Mouse (Mus musculus) c-Kit-positive CD71-negative TER-119-negative erythroid progenitor cells, embryonic 14.5 days (primary cell): ENCODE measurements around the gene Tmed9.

Experiments
- DNase-seq: peaks from one replicate; pipeline ENCODE4 v3.0.0-alpha.2; 2013; ENCODE audit warnings: low read depth

Tmed9 gene

DNA sequence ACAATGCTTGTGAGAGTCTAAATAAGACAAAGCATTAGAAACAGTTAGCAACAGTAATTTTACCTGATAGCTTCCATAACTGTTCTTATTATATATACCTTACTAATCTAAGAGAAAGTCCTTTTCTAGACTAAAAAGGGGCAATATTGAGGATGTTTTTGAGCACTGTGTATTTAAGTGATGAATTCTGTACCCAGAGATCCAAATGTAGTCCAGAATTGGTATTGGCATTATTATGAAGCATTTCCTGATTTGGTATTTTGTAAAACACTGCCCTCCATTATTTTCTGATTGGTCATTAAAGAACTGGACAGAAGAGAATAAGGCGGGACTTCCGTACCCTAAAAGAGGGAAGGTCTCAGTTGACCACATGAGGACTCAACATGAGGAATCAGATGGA, at the start of gene Tmed9:
Tmed9 (plus strand) TSS at position 301 of the 400 bp plus-strand sequence.
- no peak for DNase-seq

DNA sequence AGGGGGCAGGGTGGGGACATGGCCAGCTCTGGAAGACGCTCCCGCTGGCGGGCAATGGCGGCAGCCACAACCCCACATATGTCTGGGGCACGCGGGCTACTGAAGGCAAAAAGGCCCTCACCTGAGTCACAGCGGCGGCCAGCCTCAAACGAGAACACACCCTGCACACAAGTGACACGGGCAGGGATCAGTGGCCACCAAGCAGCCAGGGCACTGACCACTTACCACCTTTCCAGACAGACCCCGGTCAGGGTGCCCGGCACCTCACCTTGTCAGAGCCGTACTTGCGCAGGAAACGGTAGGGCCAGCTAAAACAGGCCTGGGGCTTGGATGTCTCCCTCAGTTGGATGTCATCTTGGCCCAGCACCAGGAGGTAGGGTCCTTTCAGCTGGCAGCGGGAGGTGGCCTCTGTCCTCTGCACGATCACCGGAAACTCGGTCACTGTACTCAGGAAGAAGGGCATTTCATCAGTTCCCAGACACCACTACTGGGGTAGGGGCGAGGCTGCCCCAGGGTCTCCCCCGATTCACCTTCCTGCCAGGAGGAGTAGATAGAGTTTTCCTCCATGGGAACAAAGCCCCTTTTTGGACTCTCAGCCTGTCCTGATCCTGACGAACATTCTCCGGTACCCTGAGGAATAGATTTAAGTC, 49.5 kb upstream of the Tmed9 start:
- no peak for DNase-seq

DNA sequence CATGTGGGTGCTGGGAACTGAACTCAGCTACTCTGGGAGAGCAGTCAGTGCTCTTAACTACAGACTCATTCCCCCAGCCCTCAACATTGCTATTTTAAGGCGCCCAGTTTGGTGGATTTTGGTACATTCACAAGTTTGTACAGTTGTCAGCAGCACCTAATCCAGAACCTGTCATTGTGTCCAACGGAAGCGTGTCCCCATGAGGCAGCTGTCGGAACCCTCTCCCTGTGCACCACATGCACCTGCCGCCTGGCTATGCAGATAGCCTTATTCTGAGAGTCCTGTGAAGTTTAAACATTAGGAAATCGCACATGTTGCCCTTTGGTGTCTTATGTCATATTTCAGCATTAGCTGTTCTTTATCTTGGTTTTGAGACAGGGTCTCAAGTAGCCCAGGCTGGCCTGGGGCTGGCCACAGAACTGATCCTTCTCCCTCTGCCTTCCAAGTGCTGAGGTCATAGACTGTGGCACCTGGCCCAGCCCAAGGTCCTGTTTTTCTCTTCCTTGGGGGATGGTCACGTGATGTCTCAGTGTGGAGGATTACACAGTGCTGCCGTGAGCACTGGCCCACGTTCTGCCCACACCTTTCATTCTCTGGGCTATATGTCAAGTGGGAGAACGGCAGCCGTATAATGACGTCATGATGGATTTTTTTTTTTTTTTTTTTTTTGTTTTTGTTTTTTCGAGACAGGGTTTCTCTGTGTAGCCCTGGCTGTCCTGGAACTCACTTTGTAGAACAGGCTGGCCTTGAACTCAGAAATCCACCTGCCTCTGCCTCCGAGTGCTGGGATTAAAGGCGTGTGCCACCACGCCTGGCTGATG, 47.6 kb upstream of the Tmed9 start:
- DNase-seq, result no peak

DNA sequence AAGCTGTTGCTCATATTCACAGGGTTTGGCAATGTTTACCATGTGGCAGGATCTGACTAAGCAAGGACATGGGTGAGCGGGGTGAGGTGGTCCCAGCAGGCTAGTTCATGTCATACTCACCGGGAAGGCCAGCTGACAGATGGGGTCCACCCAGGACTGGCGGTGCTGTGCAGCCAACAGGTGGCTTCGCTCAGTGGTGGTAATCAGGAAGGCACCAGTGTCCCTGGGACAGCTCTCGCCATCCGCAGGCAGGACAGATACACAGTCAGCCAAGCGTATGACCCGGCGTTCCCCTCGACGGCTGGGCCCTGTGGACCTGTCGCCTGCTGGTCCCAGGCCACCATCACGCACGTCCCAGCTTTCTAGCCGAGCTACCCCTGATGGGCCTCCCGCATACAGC, 46.3 kb upstream of the Tmed9 start:
- DNase-seq, result no peak

DNA sequence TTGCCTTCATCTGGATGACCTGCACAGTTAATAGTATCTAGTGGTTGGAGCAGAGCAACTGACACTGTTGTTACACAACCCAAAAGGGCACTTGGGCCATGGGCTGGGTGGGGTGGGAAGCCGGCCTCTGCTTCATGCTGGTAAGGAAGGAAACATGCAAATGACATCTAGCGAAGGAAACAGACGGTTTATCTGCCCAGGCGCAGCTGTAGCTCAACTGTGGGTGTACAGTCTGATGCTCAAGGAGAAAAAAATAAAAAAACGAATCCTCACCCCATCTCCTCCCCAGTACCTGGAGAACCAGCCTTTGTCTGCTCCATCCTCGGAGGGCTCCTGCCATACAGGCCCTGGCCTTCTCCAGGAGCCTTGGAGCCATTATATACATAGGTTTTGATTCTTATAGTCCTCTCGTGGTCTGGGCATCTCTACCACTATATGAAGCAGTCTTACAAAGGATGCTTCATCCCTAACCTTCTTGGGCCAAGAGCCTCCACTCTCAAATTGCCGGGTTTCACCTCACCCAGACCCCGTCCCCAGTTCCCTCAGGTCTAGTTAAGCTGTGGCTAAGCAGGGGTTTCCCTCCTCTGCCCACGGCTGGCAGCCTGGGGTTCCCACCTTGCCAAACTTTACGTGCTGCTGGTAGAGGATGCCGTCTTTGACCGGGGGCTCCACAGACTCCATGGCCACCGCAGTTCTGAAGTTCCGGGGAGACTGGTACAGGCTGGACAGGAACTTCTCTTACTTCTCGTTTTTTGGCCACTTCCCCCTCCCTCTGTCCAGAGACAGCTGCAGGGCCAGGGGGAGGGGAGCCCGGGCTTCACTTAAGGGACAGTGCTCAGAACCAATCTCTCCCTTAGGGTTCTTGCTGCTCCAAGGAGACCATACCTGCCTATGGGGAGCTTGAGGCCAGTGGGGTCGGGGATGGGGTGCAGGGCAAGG, 45.4 kb upstream of the Tmed9 start:
- DNase-seq, result no peak

DNA sequence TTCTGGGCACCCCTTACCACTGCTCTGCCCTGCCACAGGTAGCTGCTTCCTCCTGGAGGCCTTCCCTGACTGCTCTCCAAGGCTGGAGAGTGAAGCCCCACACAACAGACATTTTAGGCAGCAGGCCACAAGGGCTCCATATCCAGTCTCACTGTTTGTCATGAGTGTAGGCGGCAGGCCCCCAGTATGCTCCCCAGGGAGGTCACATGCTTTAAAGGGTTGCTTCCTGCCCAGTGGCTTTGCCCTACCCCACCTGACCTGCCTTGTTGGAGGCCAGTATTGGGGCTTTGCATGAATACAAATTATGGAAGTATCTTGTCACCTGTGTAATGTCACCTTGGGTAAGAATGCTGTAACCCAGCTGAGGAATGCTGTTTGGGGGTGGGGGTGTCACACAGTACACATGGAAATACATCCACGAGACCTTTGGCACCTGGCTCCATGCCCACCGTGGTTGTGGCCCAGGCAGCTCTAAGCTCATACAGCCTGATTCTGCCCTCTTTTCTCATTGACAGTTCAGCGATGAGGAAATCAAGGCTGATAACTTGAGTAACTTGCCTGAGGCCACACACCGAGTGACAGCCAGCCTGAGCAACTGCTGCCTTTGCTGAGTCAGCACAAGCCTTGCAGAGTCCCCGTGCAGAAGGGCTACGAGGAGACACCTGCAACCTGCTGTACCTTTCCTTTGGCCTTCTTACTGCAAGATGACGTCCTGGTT, 44.2 kb upstream of the Tmed9 start, which contains the start of gene Dok3:
Dok3 (minus strand) TSS at position 99 of the 718 bp plus-strand sequence.
- no peak for DNase-seq

DNA sequence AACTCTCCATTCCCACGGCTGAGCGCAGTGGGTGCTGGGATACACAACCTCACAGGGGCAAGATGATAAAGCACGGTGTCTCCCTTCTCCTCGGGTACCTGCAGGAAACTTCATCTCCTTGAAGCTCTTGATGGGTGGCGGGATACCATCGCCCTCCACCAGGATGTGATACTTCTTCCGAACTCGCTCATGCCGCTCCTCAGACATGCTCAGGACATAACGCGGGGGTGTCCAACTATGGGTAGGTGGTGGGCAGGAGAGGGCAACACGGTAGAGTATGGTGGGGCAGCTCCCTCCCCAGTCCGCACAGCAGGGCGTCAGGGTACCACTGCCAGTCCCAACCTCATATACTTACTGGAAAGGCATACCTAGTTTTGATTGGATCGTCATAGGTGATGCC, 38.3 kb upstream of the Tmed9 start:
- no peak for DNase-seq

DNA sequence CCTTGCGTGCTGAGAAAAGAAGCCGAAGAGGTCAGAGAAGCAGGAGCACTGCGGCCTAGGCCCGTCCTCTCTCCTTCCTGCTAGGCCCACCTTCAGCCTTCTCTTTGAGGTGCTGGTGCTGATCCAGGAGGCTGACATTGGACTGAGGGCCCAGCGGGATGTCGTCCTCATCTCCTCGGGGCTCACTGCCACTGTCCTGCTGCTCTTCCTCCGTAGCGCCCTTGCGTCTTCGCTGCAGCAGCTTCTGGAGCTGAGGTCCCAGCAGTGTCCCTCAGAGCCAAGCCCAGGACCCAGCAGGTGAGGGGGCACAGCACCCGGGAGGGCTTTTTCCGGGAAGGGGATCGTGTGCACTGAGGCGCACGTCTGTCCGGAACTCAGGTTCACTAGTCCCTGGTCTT, 37.7 kb upstream of the Tmed9 start:
- DNase-seq, result no peak

DNA sequence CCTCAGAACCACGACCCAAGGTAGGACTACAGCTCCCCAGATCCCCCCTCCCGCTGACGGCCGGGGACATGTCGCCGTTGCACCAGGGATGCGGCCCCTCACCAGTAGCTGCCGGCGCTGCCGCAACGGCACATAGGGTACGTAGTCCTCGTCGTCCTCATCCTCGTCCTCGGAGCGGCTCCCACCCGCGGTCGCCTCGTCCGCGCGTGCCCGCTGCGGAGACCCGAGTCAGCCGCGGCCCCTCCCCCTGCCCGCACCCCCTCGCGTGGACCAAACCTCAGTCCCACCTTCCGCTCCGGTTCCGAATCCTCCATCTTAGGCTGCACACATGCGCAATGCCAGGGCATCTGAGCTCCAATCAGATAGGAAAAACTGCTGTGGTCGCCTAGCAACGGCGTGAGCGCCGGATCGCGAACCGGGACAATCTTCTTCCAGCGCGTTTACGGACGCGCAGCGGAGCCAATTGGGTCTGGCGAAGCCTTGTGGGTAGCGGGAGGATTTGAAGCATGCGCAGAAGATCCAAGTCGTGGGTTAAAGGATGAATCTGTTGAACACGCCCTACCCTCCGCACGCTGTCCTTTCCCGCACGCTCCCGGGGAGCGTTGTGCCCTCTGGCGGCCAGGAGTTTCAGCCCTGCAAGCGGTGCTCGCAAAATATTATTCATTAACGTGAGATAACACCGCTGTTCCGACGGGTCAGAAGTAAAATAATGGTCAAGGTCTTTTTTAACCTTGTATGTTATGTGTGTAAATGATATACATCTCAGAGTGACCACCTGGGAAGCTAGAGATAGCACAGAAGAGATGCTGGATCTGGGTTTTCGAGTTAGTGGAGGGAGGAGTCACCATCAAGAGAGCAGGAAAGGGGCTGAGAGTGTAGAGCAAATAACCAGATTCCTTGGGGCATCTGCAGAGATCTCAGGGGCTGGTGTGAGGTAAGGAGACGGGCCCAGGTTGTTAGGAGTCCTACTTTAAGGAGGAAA, 37.0 kb upstream of the Tmed9 start, which contains the start of gene Ddx41:
Ddx41 (minus strand) TSS at position 465 of the 982 bp plus-strand sequence.
- DNase-seq, result peak; percentile 99

DNA sequence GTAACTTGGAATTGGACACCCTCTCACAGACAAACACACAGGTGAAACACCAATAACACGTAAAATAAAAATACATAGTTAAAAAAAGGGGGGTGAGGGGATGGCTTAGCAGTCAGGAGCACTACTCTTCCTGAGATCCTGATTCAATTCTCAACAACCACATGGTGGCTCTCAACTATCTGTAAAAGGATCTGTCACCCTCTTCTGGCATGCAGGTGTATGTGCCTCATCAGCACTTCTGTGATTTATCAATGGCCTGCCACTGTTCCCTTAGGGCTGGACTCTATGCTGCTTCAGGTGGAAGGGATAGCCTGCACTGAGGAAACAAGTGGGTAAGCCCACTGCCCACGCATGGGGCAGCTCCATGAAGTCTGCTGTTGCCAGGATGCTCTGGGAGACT, 32.6 kb upstream of the Tmed9 start:
- DNase-seq, result no peak

DNA sequence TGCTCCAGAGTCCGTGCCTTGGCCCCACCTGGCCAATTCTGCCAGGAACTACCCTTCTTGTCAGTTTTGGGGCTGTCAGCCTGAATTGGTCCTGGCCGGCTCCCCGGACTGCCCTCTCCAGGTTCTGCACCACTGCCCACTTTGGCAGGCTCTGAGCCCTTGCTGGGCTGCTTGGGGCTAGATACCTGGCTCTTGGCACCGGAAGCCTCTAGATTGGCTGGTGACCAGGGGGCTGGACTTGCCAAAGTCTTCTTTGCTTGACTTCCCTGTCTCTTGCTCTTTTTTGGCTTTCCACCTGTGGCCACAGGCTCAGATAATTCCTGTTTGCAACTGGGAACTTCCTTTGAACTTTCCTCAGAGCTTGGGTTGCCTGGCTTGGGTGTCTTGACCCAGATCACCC, 30.6 kb upstream of the Tmed9 start:
- no peak for DNase-seq

DNA sequence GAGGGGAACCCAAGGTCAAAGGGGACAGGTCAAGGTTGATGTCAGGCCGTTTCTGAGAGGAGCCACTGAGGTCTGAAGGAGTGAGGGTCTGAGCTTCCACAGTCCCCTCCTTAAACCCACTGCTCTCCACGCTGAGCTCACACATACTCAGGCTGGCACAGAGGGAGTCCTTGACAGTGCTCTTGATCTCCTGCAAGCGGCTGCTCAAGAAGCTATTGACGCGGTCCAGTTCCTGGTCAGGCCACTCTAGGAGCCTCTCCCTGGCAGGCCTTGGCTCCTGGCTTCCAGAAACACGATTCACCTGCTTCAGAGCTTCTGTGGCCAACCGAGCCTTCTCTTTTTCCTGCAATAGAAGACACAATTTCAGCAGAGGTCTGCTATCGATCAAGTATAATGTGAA, 30.1 kb upstream of the Tmed9 start:
- DNase-seq, result no peak

DNA sequence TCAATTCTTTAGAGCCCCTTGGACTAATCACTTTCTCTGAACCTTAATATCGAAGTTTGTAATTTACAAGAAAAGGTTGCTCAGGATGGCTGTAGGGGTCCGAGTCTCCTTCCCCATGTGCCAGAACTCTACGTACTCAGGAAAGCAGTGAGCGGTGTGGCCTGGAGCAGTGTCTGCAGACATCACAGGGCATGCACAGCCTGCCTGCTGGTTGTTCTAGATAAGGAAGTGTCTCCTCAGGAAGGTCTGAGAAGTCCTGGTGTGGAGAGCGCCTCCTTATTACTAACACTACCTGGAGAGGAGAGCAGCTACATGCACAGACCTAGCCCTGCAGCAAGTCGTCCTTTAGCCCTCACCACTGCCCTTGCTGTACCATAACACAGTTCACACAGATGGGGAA, 28.7 kb upstream of the Tmed9 start:
- DNase-seq, result no peak

DNA sequence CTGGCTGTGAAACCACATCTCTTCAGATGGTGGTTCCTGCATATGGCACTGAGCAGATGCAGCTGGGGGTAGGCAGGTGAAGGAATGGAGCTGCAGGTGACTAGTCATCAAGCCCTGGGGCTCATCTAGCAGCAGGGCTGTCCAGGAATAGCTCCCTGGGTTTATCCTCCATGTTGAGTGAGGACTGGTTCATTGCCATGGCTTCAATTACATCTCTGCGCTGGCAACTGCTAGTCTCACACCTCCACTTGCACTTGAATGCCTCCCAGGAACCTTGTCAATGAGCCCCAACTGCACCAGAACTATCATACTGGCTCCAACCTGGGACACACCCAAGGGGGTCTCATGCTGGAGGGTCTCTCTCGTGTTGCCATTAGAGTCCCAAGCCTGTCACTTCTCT, 25.6 kb upstream of the Tmed9 start:
- no peak for DNase-seq

DNA sequence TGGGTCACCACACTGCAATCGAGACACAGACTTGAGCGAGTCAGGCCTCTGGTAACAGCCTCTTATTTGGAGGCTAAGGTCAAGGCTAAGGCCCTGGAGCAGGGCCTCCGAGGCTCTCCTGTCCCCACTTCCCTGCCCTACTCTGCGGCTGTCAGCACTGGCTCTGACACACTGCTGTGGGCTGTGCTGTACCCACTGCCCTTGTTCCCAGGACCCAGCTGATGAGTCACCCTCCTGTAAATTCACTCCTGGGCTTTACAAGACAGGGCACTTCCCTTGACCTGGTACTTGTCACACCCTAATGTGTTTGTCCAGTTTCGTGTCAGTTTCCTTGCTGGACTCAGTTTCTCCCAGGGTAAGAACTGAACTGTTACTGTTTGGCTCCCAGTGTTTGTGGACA, 25.1 kb upstream of the Tmed9 start:
- DNase-seq, result no peak

DNA sequence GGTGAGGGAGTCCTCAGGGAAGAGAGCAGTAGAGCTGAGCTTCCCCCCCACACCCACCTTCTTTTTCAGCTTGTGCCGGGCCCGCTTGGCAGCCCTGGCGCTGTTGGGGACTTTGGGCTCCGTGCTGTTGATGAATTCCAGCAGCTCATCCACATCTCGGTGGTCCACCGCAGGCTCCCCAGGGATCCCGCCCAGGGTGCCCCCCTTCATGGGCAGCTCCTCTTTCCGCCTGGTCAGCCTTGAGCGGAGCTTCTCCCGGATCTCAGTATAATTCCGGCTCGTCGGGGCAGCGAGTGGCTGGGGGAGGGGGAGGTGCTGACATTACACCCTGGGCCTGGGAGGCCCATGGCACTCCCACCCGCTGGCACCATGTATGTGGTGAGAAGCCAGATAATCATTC, 24.5 kb upstream of the Tmed9 start:
- no peak for DNase-seq

DNA sequence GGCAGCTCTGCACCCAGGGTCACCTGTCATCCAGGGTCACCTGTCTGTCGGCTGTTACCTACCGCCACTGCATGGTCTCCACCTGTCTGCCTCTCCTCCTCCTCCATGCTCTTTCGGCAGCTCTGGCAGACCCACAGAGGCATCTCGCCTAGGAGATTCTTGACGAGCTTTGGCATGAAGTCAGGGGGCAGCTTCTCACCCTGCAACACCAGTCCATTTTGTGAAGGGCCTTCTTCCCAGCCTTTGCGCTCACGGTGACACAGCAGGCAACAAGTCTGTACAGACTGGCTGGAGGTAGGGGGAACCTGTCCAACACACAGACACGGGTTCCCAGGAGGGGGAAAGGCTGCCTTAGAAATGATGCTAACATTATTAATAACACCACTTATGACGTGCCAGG, 17.6 kb upstream of the Tmed9 start:
- DNase-seq, result no peak

DNA sequence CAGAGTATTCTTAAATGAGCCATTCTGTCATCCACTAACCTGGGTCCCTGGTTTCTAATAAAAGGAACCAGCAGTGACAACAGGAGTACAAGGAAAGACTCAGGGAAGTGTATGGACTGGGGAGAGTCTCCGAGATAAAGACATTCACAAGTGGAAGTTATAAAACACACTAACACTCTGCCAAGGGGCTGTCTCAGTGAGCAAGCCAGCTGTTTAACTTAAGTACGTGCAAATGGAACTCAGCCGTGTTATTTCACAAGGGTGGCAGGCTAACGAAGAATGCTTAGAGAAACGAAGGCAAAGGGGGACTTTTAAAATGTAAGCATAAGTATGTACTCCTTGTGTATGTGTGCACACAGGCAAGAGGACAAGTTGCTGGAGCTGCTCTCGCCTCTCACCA, 16.0 kb upstream of the Tmed9 start:
- no peak for DNase-seq

DNA sequence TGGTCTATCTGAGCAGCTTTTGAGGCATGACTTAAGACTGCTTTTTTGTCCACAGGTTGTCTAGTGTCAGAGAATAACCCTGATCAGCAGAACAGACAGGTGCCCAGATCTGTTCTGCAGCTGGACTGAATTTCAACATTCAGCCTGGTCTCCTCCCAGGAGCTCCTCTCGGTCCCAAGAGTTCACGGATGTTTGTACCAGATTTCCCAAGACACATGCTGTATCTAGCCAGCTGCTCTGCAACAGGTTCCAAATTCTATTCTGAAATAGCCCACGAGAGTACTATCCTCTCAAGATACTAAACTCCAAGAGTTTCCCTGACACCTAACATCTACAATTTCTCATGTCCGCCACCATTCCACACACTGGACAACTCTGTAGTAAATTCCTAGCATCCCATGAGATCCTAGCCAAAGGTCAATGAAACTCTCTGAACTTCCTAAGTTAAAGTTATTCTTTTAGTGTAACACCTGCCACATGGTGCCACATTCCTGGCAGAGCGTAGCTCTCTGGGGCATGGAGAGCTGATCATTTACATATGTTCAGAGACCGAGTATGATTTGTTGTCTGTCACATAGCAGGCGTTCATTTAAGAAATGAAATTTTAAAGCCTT, 10.2 kb upstream of the Tmed9 start:
- no peak for DNase-seq

DNA sequence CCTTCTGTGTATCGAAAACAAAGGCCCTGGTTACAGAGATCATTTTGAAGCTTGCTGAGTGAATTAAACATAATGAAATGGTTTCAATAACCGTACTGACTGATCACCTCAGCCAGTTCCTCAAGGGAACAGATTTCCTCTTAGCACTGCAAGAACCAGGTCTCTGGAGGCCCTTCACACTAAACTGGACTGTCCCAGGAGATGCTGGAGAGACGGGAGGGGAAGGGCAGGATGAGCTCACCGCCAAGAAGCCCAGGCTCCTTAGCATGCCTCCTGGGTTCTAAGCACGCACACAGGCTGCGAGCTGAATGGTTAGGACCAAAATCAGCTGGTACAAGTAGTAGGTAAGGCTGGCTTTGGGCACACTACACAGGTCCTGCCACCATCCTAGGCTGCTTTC, 6.5 kb upstream of the Tmed9 start:
- no peak for DNase-seq
